Mouse (Mus musculus) left cerebral cortex, adult 18-20 months (tissue): ENCODE measurements at regions not wholly inside any gene's neighbourhood (a gene's known extent, or its start where the extent isn't known, plus 50 kb on each side); places are given as distances from the start of the nearest gene placed in this dataset.

ENCODE experiments used
- DNase-seq, 2 experiments: peaks; one replicate each; pipeline ENCODE4 v3.0.0; 2021 to 2022; ENCODE audit warnings: low spot score in 2 of 2, mixed read lengths in 1 of 2

GRCm38 (mm10) chr15:87352812-87353211 lies 191.3 kb upstream of the Fam19a5 start:
- no peak for DNase-seq

GRCm38 (mm10) chr15:87353886-87354285 lies 190.2 kb upstream of the Fam19a5 start:
- DNase-seq = no peak

- DNase-seq = no peak
These were observed 183.6 kb upstream of the Fam19a5 start for GRCm38 (mm10) chr15:87360457-87360856.

- no peak for DNase-seq
These were observed 178.3 kb upstream of the Fam19a5 start for GRCm38 (mm10) chr15:87365712-87366361.

- DNase-seq = no peak
These were observed 176.7 kb upstream of the Fam19a5 start for GRCm38 (mm10) chr15:87367381-87367780.

- no peak for DNase-seq
These were observed 174.7 kb upstream of the Fam19a5 start for GRCm38 (mm10) chr15:87369381-87369780.

- no peak for DNase-seq
These were observed 174.3 kb upstream of the Fam19a5 start for GRCm38 (mm10) chr15:87369836-87370235.

GRCm38 (mm10) chr15:87370761-87371160 lies 173.3 kb upstream of the Fam19a5 start:
- DNase-seq = no peak

GRCm38 (mm10) chr15:87374670-87375069 lies 169.4 kb upstream of the Fam19a5 start:
- no peak for DNase-seq

- DNase-seq = no peak
These were observed 168.4 kb upstream of the Fam19a5 start for GRCm38 (mm10) chr15:87375596-87376194.

- no peak for DNase-seq
These were observed 160.4 kb upstream of the Fam19a5 start for GRCm38 (mm10) chr15:87383551-87384265.

GRCm38 (mm10) chr15:87384279-87385066 lies 159.6 kb upstream of the Fam19a5 start:
- no peak for DNase-seq

GRCm38 (mm10) chr15:87386513-87386983 lies 157.6 kb upstream of the Fam19a5 start:
- no peak for DNase-seq

- no peak for DNase-seq
These were observed 152.7 kb upstream of the Fam19a5 start for GRCm38 (mm10) chr15:87391395-87391794.

GRCm38 (mm10) chr15:87398396-87398795 lies 145.7 kb upstream of the Fam19a5 start:
- no peak for DNase-seq

GRCm38 (mm10) chr15:87405689-87406088 lies 138.4 kb upstream of the Fam19a5 start:
- DNase-seq = peak; percentile 51 to 62

- no peak for DNase-seq
These were observed 132.1 kb upstream of the Fam19a5 start for GRCm38 (mm10) chr15:87411978-87412377.

- DNase-seq = no peak
These were observed 128.1 kb upstream of the Fam19a5 start for GRCm38 (mm10) chr15:87415996-87416395.

GRCm38 (mm10) chr15:87421743-87422142 lies 122.4 kb upstream of the Fam19a5 start:
- peak in 1 of 2 experiments; percentile 33 for DNase-seq

GRCm38 (mm10) chr15:87433306-87433705 lies 110.8 kb upstream of the Fam19a5 start:
- DNase-seq = no peak

- DNase-seq = no peak
These were observed 110.2 kb upstream of the Fam19a5 start for GRCm38 (mm10) chr15:87433901-87434300.
